Mouse (Mus musculus) heart, postnatal 14 days (tissue): ENCODE measurements around the gene Ndufaf1. TPM values are rescaled to one million over a fixed set of nuclear protein-coding genes. Genes with fewer than 3 reads are reported as not detected.
"Not testable (repeated sequence)": the region's sequence is repeated elsewhere in the genome, so short reads cannot be mapped to it uniquely, and the experiment has no call there.

Experiments used
- DNase-seq, 2 experiments: peaks; one replicate each; pipeline ENCODE4 v3.0.0; 2021 to 2022
- intact Hi-C: fragments of 180-260 bp; cut with DNase I; formaldehyde crosslinking; loops from one replicate; pipeline ENCODE4 v1.15.1; 2025
- total RNA-seq, 2 experiments: library from RNA; stranded (reverse); gene quantifications; 2 replicates each; pipeline ENCODE4 v1.2.3; 2021

Gene Ndufaf1
- total RNA-seq, 2 experiments from 2014 or later = 59.2 to 64.1 TPM

GRCm38 (mm10) chr2:119619002-119619401, 43.6 kb downstream of the Ndufaf1 start:
- DNase-seq, intact Hi-C loops: not testable (repeated sequence)

- intact Hi-C loops = no loop called here
- peak; percentile 88 to 93 for DNase-seq
These were observed 44.2 kb downstream of the Ndufaf1 start, which contains the start of the genes Nusap1 and Oip5 for GRCm38 (mm10) chr2:119618199-119618982. Gene Nusap1 (plus strand): TSS chr2:119618298. Gene Oip5 (minus strand): TSS chr2:119618469.

- intact Hi-C loops = loop anchor here (2.0 kb wide), 1 partner anchor 23 kb away; no protein-coding TSS in a partner anchor
- DNase-seq = no peak
These were observed 44.8 kb downstream of the Ndufaf1 start for GRCm38 (mm10) chr2:119617841-119618198.

- intact Hi-C loops = no loop called here
- DNase-seq = no peak
These were observed 55.6 kb downstream of the Ndufaf1 start for GRCm38 (mm10) chr2:119607023-119607422.

Other genes with a start within 250 kb of the Ndufaf1 start
- 10 to 100 TPM; 11.8 TPM for gene Ino80, start 185.1 kb downstream of the Ndufaf1 start, total RNA-seq
- gene Exd1, start 115.2 kb downstream of the Ndufaf1 start, total RNA-seq = under 1 TPM; 0.07 to 0.10 TPM
- gene Chp1, start 115.1 kb downstream of the Ndufaf1 start, total RNA-seq = 10 to 100 TPM; 90.3 to 91.6 TPM
- 1 to 10 TPM; 3.6 to 6.4 TPM for gene Nusap1, start 44.5 kb downstream of the Ndufaf1 start, total RNA-seq
- gene Oip5, start 44.4 kb downstream of the Ndufaf1 start, total RNA-seq = 1 to 10 TPM in 1 of 2 experiments, under 1 TPM in 1; 0.74 to 1.6 TPM
- 10 to 100 TPM; 22.6 to 23.5 TPM for gene Rtf1, start 12.2 kb upstream of the Ndufaf1 start, total RNA-seq
- 1 to 10 TPM in 1 of 2 experiments, under 1 TPM in 1; 0.41 to 1.1 TPM for gene Itpka, start 79.5 kb upstream of the Ndufaf1 start, total RNA-seq
- not detected for gene Ltk, start 97.6 kb upstream of the Ndufaf1 start, total RNA-seq
- 10 to 100 TPM; 13.2 to 13.3 TPM for gene Rpap1, start 124.7 kb upstream of the Ndufaf1 start, total RNA-seq
- gene Tyro3, start 134.9 kb upstream of the Ndufaf1 start, total RNA-seq = 1 to 10 TPM; 2.1 to 4.5 TPM
- gene Mga, start 234.4 kb upstream of the Ndufaf1 start, total RNA-seq = 10 to 100 TPM; 44.6 to 58.2 TPM